ENCODE assay signal across 9 mouse cellular contexts in the genomic region with DNA sequence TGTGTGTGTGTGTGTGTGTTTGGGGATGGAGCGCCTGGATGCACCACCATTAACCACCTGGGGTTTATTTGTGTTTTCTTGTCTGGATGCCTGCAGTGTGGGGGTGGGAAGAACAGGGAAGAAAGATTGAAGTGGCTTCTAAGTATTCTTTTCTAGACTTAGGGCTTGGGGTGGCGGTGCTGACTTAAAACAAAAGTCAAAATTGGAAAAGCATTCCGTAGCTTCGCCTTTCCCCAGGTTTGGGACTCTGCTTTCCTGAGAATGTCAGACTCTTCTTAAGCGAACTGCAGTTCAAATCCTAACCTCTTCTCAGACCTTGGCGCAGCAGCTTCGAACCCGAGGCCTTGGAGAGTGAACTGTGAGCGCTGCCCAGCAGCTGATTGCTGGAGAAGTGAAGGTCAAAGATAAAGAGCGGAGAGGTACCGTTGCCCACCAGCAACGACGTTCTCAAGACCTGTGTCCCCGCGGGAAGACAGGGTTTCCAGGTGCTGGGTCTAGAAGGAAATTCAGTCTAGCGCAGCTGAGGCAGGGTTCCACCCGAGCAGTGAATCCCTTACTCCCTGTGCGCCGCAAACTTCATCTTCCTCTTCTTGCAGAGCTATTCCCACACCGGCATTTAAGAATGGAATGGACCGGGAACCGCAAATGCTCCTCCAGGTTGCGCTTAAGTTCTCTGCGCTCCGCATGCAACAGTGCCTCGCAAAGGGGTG. TPM values are rescaled to one million over a fixed set of nuclear protein-coding genes. Genes with fewer than 3 reads are reported as not detected.
DNase-seq lines count a peak whose midpoint lies in the region; ATAC-seq and TF ChIP-seq lines count a peak whose summit lies in the region.
"Had no signal": no experiment of that assay in that cellular context is flagged by ENCODE, and none has a peak within 500 bp of the region (broad histone marks: within the 10 kb centered on the region; RNA-seq: fewer than 3 reads in every experiment).

No protein-coding gene starts in this region.

- peaks cover 71% of the 10 kb centered on the region for H3K27me3 ChIP-seq in heart, embryonic 14.5 days (ENCODE audit: control insufficient read depth, insufficient read depth, low read length)
- peaks cover 25% of the 10 kb centered on the region for H3K27me3 ChIP-seq in forebrain, embryonic 13.5 days
- peaks cover 5% of the 10 kb centered on the region for H3K27me3 ChIP-seq in limb, embryonic 11.5 days (ENCODE audit: control insufficient read depth, insufficient read depth, low read length)
- no peaks in the 10 kb centered on the region; the same call in 1 of the 2 replicates for H3K27me3 ChIP-seq in neural tube, embryonic 14.5 days (ENCODE audit: control insufficient read depth, insufficient read depth, low read length)

- no peak for ATAC-seq in heart, embryonic 14.5 days (ENCODE audit: insufficient number of reproducible peaks, insufficient read depth, low FRiP score, low read depth)
- no peak for ATAC-seq in forebrain, embryonic 13.5 days
- ATAC-seq in limb, embryonic 11.5 days (ENCODE audit: insufficient number of reproducible peaks, low FRiP score, low TSS enrichment, low read depth), result no peak
- no peak for ATAC-seq in neural tube, embryonic 14.5 days (ENCODE audit: low read depth)

- H3K36me3 ChIP-seq in heart, embryonic 14.5 days (ENCODE audit: control insufficient read depth, insufficient read depth, low read length), result no peaks in the 10 kb centered on the region
- H3K36me3 ChIP-seq in forebrain, embryonic 13.5 days (ENCODE audit: poor library complexity, severe bottlenecking), result no peaks in the 10 kb centered on the region
- no peaks in the 10 kb centered on the region for H3K36me3 ChIP-seq in limb, embryonic 11.5 days (ENCODE audit: control insufficient read depth, insufficient read depth, low read length)
- H3K36me3 ChIP-seq in neural tube, embryonic 14.5 days (ENCODE audit: control insufficient read depth, insufficient read depth, low read length), result no peaks in the 10 kb centered on the region

- 11% methylated on average over 26 of the region's 26 CpGs for WGBS in heart, embryonic 14.5 days
- 5% methylated on average over 26 of the region's 26 CpGs for WGBS in forebrain, embryonic 13.5 days
- WGBS in limb, embryonic 11.5 days, result 1% methylated on average over 26 of the region's 26 CpGs
- 1% methylated on average over 26 of the region's 26 CpGs for WGBS in neural tube, embryonic 14.5 days

- H3K4me3 ChIP-seq in heart, embryonic 14.5 days (ENCODE audit: control insufficient read depth in 1 of 2, insufficient read depth in 1 of 2, low read depth in 1 of 2, low read length in 2 of 2), result peak overlapping the region in 1 of 2 experiments; percentile 74; a peak in 1 of 4 replicates
- peak overlapping the region; percentile 24 for H3K4me3 ChIP-seq in forebrain, embryonic 13.5 days
- H3K4me3 ChIP-seq in limb, embryonic 11.5 days (ENCODE audit: low read depth, low read length), result peak overlapping the region; percentile 14
- no peak overlapping the region for H3K4me3 ChIP-seq in neural tube, embryonic 14.5 days (ENCODE audit: low read depth, low read length)
- H3K4me3 ChIP-seq in left cerebral cortex, adult 2 months, result no peak overlapping the region

- H3K9ac ChIP-seq in heart, embryonic 14.5 days (ENCODE audit: low read length), result no peak overlapping the region
- peak overlapping the region; percentile 98 for H3K9ac ChIP-seq in forebrain, embryonic 13.5 days
- H3K9ac ChIP-seq in limb, embryonic 11.5 days (ENCODE audit: low read length), result peak overlapping the region; percentile 3; the same call in 1 of the 2 replicates
- no peak overlapping the region for H3K9ac ChIP-seq in neural tube, embryonic 14.5 days (replicated peaks; ENCODE audit: low read depth, low read length)

- H3K4me1 ChIP-seq in heart, embryonic 14.5 days (ENCODE audit: control insufficient read depth in 2 of 2, insufficient read depth in 2 of 2, low read length in 2 of 2), result peaks cover 6 to 9% of the 10 kb centered on the region in 2 experiments
- H3K4me1 ChIP-seq in forebrain, embryonic 13.5 days, result peaks cover 47% of the 10 kb centered on the region
- H3K4me1 ChIP-seq in limb, embryonic 11.5 days (ENCODE audit: control insufficient read depth, insufficient read depth, low read length), result peaks cover 3% of the 10 kb centered on the region; the same call in 1 of the 2 replicates
- peaks cover 12% of the 10 kb centered on the region; the same call in 1 of the 2 replicates for H3K4me1 ChIP-seq in neural tube, embryonic 14.5 days (ENCODE audit: control insufficient read depth, insufficient read depth, low read length)

- intact Hi-C loops in left cerebral cortex, adult 2 months (cut with DNase I), result no loop called here

- H3K4me2 ChIP-seq in heart, embryonic 14.5 days (ENCODE audit: low read length), result peak overlapping the region; percentile 97
- peak overlapping the region; percentile 73 for H3K4me2 ChIP-seq in forebrain, embryonic 13.5 days
- peak overlapping the region; percentile 72 for H3K4me2 ChIP-seq in limb, embryonic 11.5 days (ENCODE audit: low read depth, severe bottlenecking)
- peak overlapping the region; percentile 85; the same call in 1 of the 2 replicates for H3K4me2 ChIP-seq in neural tube, embryonic 14.5 days (ENCODE audit: low read depth, low read length)

- H3K9me3 ChIP-seq in heart, embryonic 14.5 days (ENCODE audit: control insufficient read depth, low read length), result no peaks in the 10 kb centered on the region
- no peaks in the 10 kb centered on the region for H3K9me3 ChIP-seq in forebrain, embryonic 13.5 days (replicated peaks)
- no peaks in the 10 kb centered on the region for H3K9me3 ChIP-seq in limb, embryonic 11.5 days (ENCODE audit: control insufficient read depth, low read length)
- H3K9me3 ChIP-seq in neural tube, embryonic 14.5 days (ENCODE audit: control insufficient read depth, low read length), result no peaks in the 10 kb centered on the region

- no peak overlapping the region for H3K27ac ChIP-seq in heart, embryonic 14.5 days (replicated peaks in 1 of 2; ENCODE audit: control insufficient read depth in 1 of 2, insufficient read depth in 1 of 2, low read depth in 2 of 2, low read length in 2 of 2)
- peak overlapping the region; percentile 97; the same call in 1 of the 2 replicates for H3K27ac ChIP-seq in forebrain, embryonic 13.5 days
- H3K27ac ChIP-seq in limb, embryonic 11.5 days (replicated peaks; ENCODE audit: low read depth, low read length), result 0 out of 2 replicates have a peak overlapping the region, but pooled peaks have one; percentile 43
- peak overlapping the region; percentile 72; the same call in 1 of the 2 replicates for H3K27ac ChIP-seq in neural tube, embryonic 14.5 days (ENCODE audit: low read depth, low read length)
- H3K27ac ChIP-seq in left cerebral cortex, adult 2 months, result no peak overlapping the region

- TF ChIP-seq CTCF in left cerebral cortex, adult 2 months (IDR thresholded peaks at IDR 0.05), result no peak

- no peak for DNase-seq in heart, postnatal 4 days
- peak; percentile 62 for DNase-seq in limb, embryonic 11.5 days (ENCODE audit: low spot score)
- no peak for DNase-seq in spleen, postnatal 4 days (ENCODE audit: low spot score in 2 of 2)
- no peak for DNase-seq in left cerebral cortex, adult 2 months (ENCODE audit: extremely low spot score in 1 of 2, low spot score in 2 of 2)
- no peak for DNase-seq in yolk sac, embryonic 10.5 days (ENCODE audit: low spot score)

RNA-seq across cellular contexts. Expression of a gene that starts 2.8 kb away (rescaled TPM):
- 4.7 and 5.1 TPM in 2 replicates for polyA plus RNA-seq in heart, embryonic 14.5 days (2014; fragmentation: Nextera tagmentation; extraction: Ambion mirVana)
- total RNA-seq in heart, postnatal 4 days (2021), result 1 to 10 TPM; 5.0 to 6.3 TPM
- polyA plus RNA-seq in forebrain, embryonic 13.5 days (2015; fragmentation: Nextera tagmentation; extraction: Ambion mirVana), result 26.2 and 27.4 TPM in 2 replicates
- 30.0 and 30.4 TPM in 2 replicates for polyA plus RNA-seq in limb, embryonic 11.5 days (2014; fragmentation: Nextera tagmentation; extraction: Ambion mirVana)
- polyA plus RNA-seq in neural tube, embryonic 14.5 days (2014; fragmentation: Nextera tagmentation; extraction: Ambion mirVana), result 17.7 and 21.3 TPM in 2 replicates
- 10 to 100 TPM; 11.5 to 11.6 TPM for total RNA-seq in left cerebral cortex, adult 2 months (2021)
- polyA plus RNA-seq: C2C12 had no signal

Comparison
In these comparisons a context has a peak if more than half of its experiments do, and no peak if none do; other contexts are left out.
1. H3K27ac ChIP-seq: peak in forebrain, embryonic 13.5 days (single experiment), limb, embryonic 11.5 days (single experiment) and neural tube, embryonic 14.5 days (single experiment); none in heart, embryonic 14.5 days (0 of 2) and left cerebral cortex, adult 2 months (single experiment).
2. H3K4me3 ChIP-seq: peak in forebrain, embryonic 13.5 days (single experiment) and limb, embryonic 11.5 days (single experiment); none in neural tube, embryonic 14.5 days (single experiment) and left cerebral cortex, adult 2 months (single experiment).
3. H3K9ac ChIP-seq: peak in forebrain, embryonic 13.5 days (single experiment) and limb, embryonic 11.5 days (single experiment); none in heart, embryonic 14.5 days (single experiment) and neural tube, embryonic 14.5 days (single experiment).
4. Peak in every context shown above with its lines, with median percentiles within 50 percentile points of each other: H3K4me2 ChIP-seq.